Mouse (Mus musculus): ENCODE results near the gene Fam178b. TPM values are rescaled to one million over a fixed set of nuclear protein-coding genes. Genes with fewer than 3 reads are reported as not detected.
A peak's percentile ranks its signal among the peaks of the same experiment; 100 is the strongest.

Fam178b gene
- total RNA-seq, 4 experiments from 2014 or later = 0.46 TPM; not detected in 3

- DNase-seq (ENCODE audit: low spot score in 2 of 2) = peak; percentile 31 to 62
Measured at GRCm38 (mm10) chr1:36588476-36589450, 94.2 kb downstream of the Fam178b start.

- DNase-seq (ENCODE audit: low spot score in 2 of 2) = no peak
Measured at GRCm38 (mm10) chr1:36587860-36588259, 95.1 kb downstream of the Fam178b start.

GRCm38 (mm10) chr1:36586288-36586687 lies 96.7 kb downstream of the Fam178b start:
- DNase-seq (ENCODE audit: low spot score in 2 of 2) = no peak

- no peak for DNase-seq (ENCODE audit: low spot score in 2 of 2)
Measured at GRCm38 (mm10) chr1:36583408-36584116, 99.4 kb downstream of the Fam178b start.

GRCm38 (mm10) chr1:36582211-36582610 lies 100.8 kb downstream of the Fam178b start:
- no peak for DNase-seq (ENCODE audit: low spot score in 2 of 2)

- DNase-seq (ENCODE audit: low spot score in 2 of 2) = no peak
Measured at GRCm38 (mm10) chr1:36581260-36581659, 101.7 kb downstream of the Fam178b start.

GRCm38 (mm10) chr1:36580384-36581207 lies 102.4 kb downstream of the Fam178b start:
- DNase-seq (ENCODE audit: low spot score in 2 of 2) = no peak

GRCm38 (mm10) chr1:36579974-36580383 lies 103.0 kb downstream of the Fam178b start:
- DNase-seq (ENCODE audit: low spot score in 2 of 2) = no peak

GRCm38 (mm10) chr1:36576991-36577675 lies 105.8 kb downstream of the Fam178b start:
- DNase-seq (ENCODE audit: low spot score in 2 of 2) = no peak

- DNase-seq (ENCODE audit: low spot score in 2 of 2) = no peak
Measured at GRCm38 (mm10) chr1:36575347-36575746, 107.6 kb downstream of the Fam178b start.

GRCm38 (mm10) chr1:36574196-36574955 lies 108.6 kb downstream of the Fam178b start:
- DNase-seq (ENCODE audit: low spot score in 2 of 2) = no peak

GRCm38 (mm10) chr1:36573524-36573923 lies 109.5 kb downstream of the Fam178b start:
- DNase-seq (ENCODE audit: low spot score in 2 of 2) = no peak

- peak; percentile 60 to 61 for DNase-seq (ENCODE audit: low spot score in 2 of 2)
Measured at GRCm38 (mm10) chr1:36572709-36573108, 110.3 kb downstream of the Fam178b start.

GRCm38 (mm10) chr1:36572140-36572700 lies 110.8 kb downstream of the Fam178b start:
- DNase-seq (ENCODE audit: low spot score in 2 of 2) = no peak

GRCm38 (mm10) chr1:36571627-36572026 lies 111.4 kb downstream of the Fam178b start:
- no peak for DNase-seq (ENCODE audit: low spot score in 2 of 2)

GRCm38 (mm10) chr1:36570320-36570719 lies 112.7 kb downstream of the Fam178b start:
- no peak for DNase-seq (ENCODE audit: low spot score in 2 of 2)

- no peak for DNase-seq (ENCODE audit: low spot score in 2 of 2)
Measured at GRCm38 (mm10) chr1:36569694-36570276, 113.2 kb downstream of the Fam178b start.

- DNase-seq (ENCODE audit: low spot score in 2 of 2) = no peak
Measured at GRCm38 (mm10) chr1:36568776-36569175, 114.2 kb downstream of the Fam178b start.
